Mouse (Mus musculus): Measurements from ENCODE around the gene Gpam. TPM values are rescaled to one million over a fixed set of nuclear protein-coding genes. Genes with fewer than 3 reads are reported as not detected.

The Gpam gene
- polyA plus RNA-seq, 1 experiment from 2014 or later, result 14.1 TPM

GRCm38 (mm10) chr19:55117991-55118390 is 9.0 kb downstream of the Gpam start:
- WGBS, result 92% methylated on average over 3 of the region's 3 CpGs
- Histone ChIP-seq H3K36me3 (ENCODE audit: poor library complexity, severe bottlenecking) (no peaks in the 10 kb centered on the region), H3K27ac (no peak overlapping the region), H3K9ac (no peak overlapping the region), H3K4me1 (peaks cover 18% of the 10 kb centered on the region), H3K27me3 (no peaks in the 10 kb centered on the region), H3K4me3 (no peak overlapping the region), H3K4me2 (no peak overlapping the region), H3K9me3 (replicated peaks) (no peaks in the 10 kb centered on the region)
- ATAC-seq, result no peak

GRCm38 (mm10) chr19:55117059-55117815 is 9.8 kb downstream of the Gpam start:
- Histone ChIP-seq H3K27me3 (no peaks in the 10 kb centered on the region), H3K4me3 (no peak overlapping the region), H3K36me3 (ENCODE audit: poor library complexity, severe bottlenecking) (no peaks in the 10 kb centered on the region), H3K27ac (no peak overlapping the region), H3K9ac (no peak overlapping the region), H3K9me3 (replicated peaks) (no peaks in the 10 kb centered on the region), H3K4me2 (no peak overlapping the region), H3K4me1 (peaks cover 10% of the 10 kb centered on the region; the same call in 1 of the 2 replicates)
- 65% methylated on average over 6 of the region's 6 CpGs for WGBS
- ATAC-seq, result no peak

GRCm38 (mm10) chr19:55115532-55115931 is 11.5 kb downstream of the Gpam start:
- no peak overlapping the region for H3K9ac ChIP-seq
- H3K4me3 ChIP-seq, result no peak overlapping the region
- no peaks in the 10 kb centered on the region for H3K9me3 ChIP-seq (replicated peaks)
- 91% methylated on average over 4 of the region's 4 CpGs for whole genome bisulfite sequencing
- H3K27ac ChIP-seq, result no peak overlapping the region
- H3K4me1 ChIP-seq, result peaks cover 4% of the 10 kb centered on the region; the same call in 1 of the 2 replicates
- ATAC-seq, result no peak
- no peaks in the 10 kb centered on the region for H3K27me3 ChIP-seq
- no peaks in the 10 kb centered on the region for H3K36me3 ChIP-seq (ENCODE audit: poor library complexity, severe bottlenecking)
- H3K4me2 ChIP-seq, result no peak overlapping the region

- Histone ChIP-seq H3K4me3 (no peak overlapping the region), H3K36me3 (ENCODE audit: poor library complexity, severe bottlenecking) (no peaks in the 10 kb centered on the region)
- ATAC-seq, result no peak
Observed at GRCm38 (mm10) chr19:55114825-55115395, 12.1 kb downstream of the Gpam start.

GRCm38 (mm10) chr19:55107896-55108295 is 19.1 kb downstream of the Gpam start:
- Histone ChIP-seq H3K27ac (no peak overlapping the region), H3K36me3 (ENCODE audit: poor library complexity, severe bottlenecking) (no peaks in the 10 kb centered on the region), H3K27me3 (no peaks in the 10 kb centered on the region), H3K4me2 (no peak overlapping the region), H3K9me3 (replicated peaks) (no peaks in the 10 kb centered on the region), H3K4me1 (no peaks in the 10 kb centered on the region), H3K4me3 (no peak overlapping the region), H3K9ac (no peak overlapping the region)
- WGBS, result 83% methylated on average over 3 of the region's 3 CpGs
- no peak for ATAC-seq

More at GRCm38 (mm10) chr19:55114825-55115395, 12.1 kb downstream of the Gpam start:
- H3K9me3 ChIP-seq (replicated peaks), result no peaks in the 10 kb centered on the region
- WGBS, result 93% methylated on average over 5 of the region's 5 CpGs
- no peak overlapping the region for H3K4me2 ChIP-seq
- no peak overlapping the region for H3K9ac ChIP-seq
- no peak overlapping the region for H3K27ac ChIP-seq
- no peaks in the 10 kb centered on the region for H3K27me3 ChIP-seq
- H3K4me1 ChIP-seq, result no peaks in the 10 kb centered on the region

GRCm38 (mm10) chr19:55105969-55106368 is 21.1 kb downstream of the Gpam start:
- ATAC-seq, result no peak
- no peaks in the 10 kb centered on the region for H3K9me3 ChIP-seq (replicated peaks)
- 84% methylated on average over 3 of the region's 3 CpGs for WGBS
- H3K4me1 ChIP-seq, result no peaks in the 10 kb centered on the region
- H3K9ac ChIP-seq, result no peak overlapping the region
- 0 out of 2 replicates have a peak, but pooled peaks cover 4% of the 10 kb centered on the region for H3K27me3 ChIP-seq
- H3K36me3 ChIP-seq (ENCODE audit: poor library complexity, severe bottlenecking), result no peaks in the 10 kb centered on the region
- H3K4me2 ChIP-seq, result no peak overlapping the region
- no peak overlapping the region for H3K4me3 ChIP-seq
- H3K27ac ChIP-seq, result no peak overlapping the region

GRCm38 (mm10) chr19:55103081-55103830 is 23.8 kb downstream of the Gpam start:
- no peak for ATAC-seq
- no peak overlapping the region for H3K27ac ChIP-seq
- no peaks in the 10 kb centered on the region for H3K9me3 ChIP-seq (replicated peaks)
- H3K4me2 ChIP-seq, result no peak overlapping the region
- 64% methylated on average over 11 of the region's 11 CpGs for whole genome bisulfite sequencing
- 0 out of 2 replicates have a peak, but pooled peaks cover 4% of the 10 kb centered on the region for H3K27me3 ChIP-seq
- no peak overlapping the region for H3K9ac ChIP-seq
- H3K36me3 ChIP-seq (ENCODE audit: poor library complexity, severe bottlenecking), result no peaks in the 10 kb centered on the region
- H3K4me3 ChIP-seq, result no peak overlapping the region
- peaks cover 13% of the 10 kb centered on the region for H3K4me1 ChIP-seq

GRCm38 (mm10) chr19:55101659-55102058 is 25.4 kb downstream of the Gpam start:
- Histone ChIP-seq H3K4me2 (no peak overlapping the region), H3K4me1 (peaks cover 16% of the 10 kb centered on the region)
- 85% methylated on average over 4 of the region's 4 CpGs for WGBS

GRCm38 (mm10) chr19:55100227-55101140 is 26.6 kb downstream of the Gpam start:
- Histone ChIP-seq H3K9me3 (replicated peaks) (no peaks in the 10 kb centered on the region), H3K27me3 (0 out of 2 replicates have a peak, but pooled peaks cover 4% of the 10 kb centered on the region), H3K4me3 (peak overlapping the region; percentile 94), H3K4me2 (peak overlapping the region; percentile 98), H3K4me1 (peaks cover 16% of the 10 kb centered on the region), H3K9ac (peak overlapping the region; percentile 91), H3K36me3 (ENCODE audit: poor library complexity, severe bottlenecking) (peaks cover 6% of the 10 kb centered on the region), H3K27ac (0 out of 2 replicates have a peak overlapping the region, but pooled peaks have one; percentile 84)
- WGBS, result 79% methylated on average over 2 of the region's 2 CpGs
- ATAC-seq, result no peak

More at GRCm38 (mm10) chr19:55101659-55102058, 25.4 kb downstream of the Gpam start:
- Histone ChIP-seq H3K4me3 (no peak overlapping the region), H3K27me3 (0 out of 2 replicates have a peak, but pooled peaks cover 4% of the 10 kb centered on the region), H3K9ac (no peak overlapping the region), H3K9me3 (replicated peaks) (no peaks in the 10 kb centered on the region), H3K27ac (no peak overlapping the region), H3K36me3 (ENCODE audit: poor library complexity, severe bottlenecking) (no peaks in the 10 kb centered on the region)
- no peak for ATAC-seq

- H3K27ac ChIP-seq, result peak overlapping the region; percentile 84
- H3K4me1 ChIP-seq, result peaks cover 16% of the 10 kb centered on the region
- WGBS, result 1% methylated on average over 60 of the region's 69 CpGs
- H3K4me2 ChIP-seq, result peak overlapping the region; percentile 98
- H3K9ac ChIP-seq, result peak overlapping the region; percentile 91
- H3K27me3 ChIP-seq, result 0 out of 2 replicates have a peak, but pooled peaks cover 4% of the 10 kb centered on the region
- H3K36me3 ChIP-seq (ENCODE audit: poor library complexity, severe bottlenecking), result peaks cover 11% of the 10 kb centered on the region
- peak; percentile 94 for ATAC-seq
- peak overlapping the region; percentile 94 for H3K4me3 ChIP-seq
- no peaks in the 10 kb centered on the region for H3K9me3 ChIP-seq (replicated peaks)
Observed at GRCm38 (mm10) chr19:55099184-55100160, 27.6 kb downstream of the Gpam start.
